In genomic region chr2:180578686-180579085, GRCm38 (mm10) we compare ENCODE assay signal across 9 mouse cellular contexts. TPM values are rescaled to one million over a fixed set of nuclear protein-coding genes. Genes with fewer than 3 reads are reported as not detected.
DNase-seq lines count a peak whose midpoint lies in the region; ATAC-seq and TF ChIP-seq lines count a peak whose summit lies in the region.
"Had no signal": no experiment of that assay in that cellular context is flagged by ENCODE, and none has a peak within 500 bp of the region (broad histone marks: within the 10 kb centered on the region; RNA-seq: fewer than 3 reads in every experiment).

No protein-coding gene starts in this region.

- no peak for TF ChIP-seq EP300 in ES-Bruce4 (IDR thresholded peaks at IDR 0.05; ENCODE audit: insufficient read depth, low read depth, low read length)

- H3K9ac ChIP-seq in intestine, postnatal 0 days (ENCODE audit: low read depth, low read length), result no peak overlapping the region
- no peak overlapping the region for H3K9ac ChIP-seq in intestine, embryonic 16.5 days (ENCODE audit: low read depth, low read length)
- no peak overlapping the region for H3K9ac ChIP-seq in ES-Bruce4 (ENCODE audit: low read depth, poor library complexity, severe bottlenecking)

- DNase-seq in c-Kit-positive CD71-positive TER-119-positive erythroid progenitor cells, embryonic 14.5 days (ENCODE audit: low spot score), result peak; percentile 53
- DNase-seq in frontal cortex, postnatal 36 days (ENCODE audit: low spot score in 2 of 2), result peak; percentile 66 to 74
- DNase-seq in layer of hippocampus, postnatal 10 days (ENCODE audit: low spot score in 2 of 2), result peak; percentile 80 to 84
- peak; percentile 89 for DNase-seq in splenic B cell, adult 2 months (ENCODE audit: low read depth, low spot score)

- TF ChIP-seq CTCF in intestine, postnatal 0 days (IDR thresholded peaks at IDR 0.05; ENCODE audit: low read depth), result peak; percentile 93
- peak; percentile 90 for TF ChIP-seq CTCF in ES-Bruce4 (IDR thresholded peaks at IDR 0.05; ENCODE audit: low read depth, low read length)

- no peak for ATAC-seq in intestine, postnatal 0 days
- ATAC-seq in intestine, embryonic 16.5 days, result no peak
- ATAC-seq in megakaryocyte-erythroid progenitor cell, adult 5-6 weeks (replicated peaks; ENCODE audit: low FRiP score, low TSS enrichment, poor library complexity, severe bottlenecking), result peak; percentile 43; the same call in 1 of the 2 replicates

- H3K27ac ChIP-seq in intestine, postnatal 0 days (ENCODE audit: low read depth, low read length), result no peak overlapping the region
- no peak overlapping the region for H3K27ac ChIP-seq in intestine, embryonic 16.5 days (ENCODE audit: low read length)
- no peak overlapping the region for H3K27ac ChIP-seq in ES-Bruce4 (ENCODE audit: insufficient read depth, low read length)

- 0 out of 2 replicates have a peak, but pooled peaks cover 3% of the 10 kb centered on the region for H3K4me1 ChIP-seq in intestine, postnatal 0 days (replicated peaks; ENCODE audit: control insufficient read depth, insufficient read depth, low read length)
- peaks cover 7% of the 10 kb centered on the region for H3K4me1 ChIP-seq in intestine, embryonic 16.5 days (ENCODE audit: control insufficient read depth, insufficient read depth, low read length)
- no peaks in the 10 kb centered on the region for H3K4me1 ChIP-seq in ES-Bruce4 (ENCODE audit: control insufficient read depth, insufficient read depth, low read length)

- no peak overlapping the region for H3K4me2 ChIP-seq in intestine, postnatal 0 days (replicated peaks; ENCODE audit: low read depth)
- no peak overlapping the region for H3K4me2 ChIP-seq in intestine, embryonic 16.5 days (ENCODE audit: low read depth, low read length)

- TF ChIP-seq POLR2A in ES-Bruce4 (IDR thresholded peaks at IDR 0.05; ENCODE audit: insufficient read depth, low read length), result no peak

- H3K4me3 ChIP-seq in intestine, postnatal 0 days (ENCODE audit: low read depth, low read length), result no peak overlapping the region
- H3K4me3 ChIP-seq in intestine, embryonic 16.5 days (ENCODE audit: low read length), result no peak overlapping the region
- H3K4me3 ChIP-seq in ES-Bruce4 (ENCODE audit: low read depth, low read length), result no peak overlapping the region
- H3K4me3 ChIP-seq: erythroblast, embryonic 14.5 days had no signal

- no peaks in the 10 kb centered on the region for H3K36me3 ChIP-seq in intestine, postnatal 0 days (ENCODE audit: control insufficient read depth, insufficient read depth)
- H3K36me3 ChIP-seq in intestine, embryonic 16.5 days (ENCODE audit: control insufficient read depth, insufficient read depth, low read length), result no peaks in the 10 kb centered on the region
- H3K36me3 ChIP-seq in ES-Bruce4 (ENCODE audit: control insufficient read depth, insufficient read depth, low read length, poor library complexity, severe bottlenecking), result no peaks in the 10 kb centered on the region
- H3K36me3 ChIP-seq in splenic B cell, adult 2 months (ENCODE audit: control insufficient read depth, insufficient read depth, low read length, poor library complexity, severe bottlenecking), result no peaks in the 10 kb centered on the region

- H3K9me3 ChIP-seq in intestine, postnatal 0 days (ENCODE audit: control insufficient read depth), result no peaks in the 10 kb centered on the region
- no peaks in the 10 kb centered on the region for H3K9me3 ChIP-seq in intestine, embryonic 16.5 days (ENCODE audit: control insufficient read depth, low read length)
- H3K9me3 ChIP-seq in ES-Bruce4 (replicated peaks; ENCODE audit: control insufficient read depth, insufficient read depth, low read length, poor library complexity, severe bottlenecking), result no peaks in the 10 kb centered on the region

- WGBS in intestine, postnatal 0 days, result 4% methylated on average over 3 of the region's 3 CpGs
- WGBS in intestine, embryonic 16.5 days, result 7% methylated on average over 3 of the region's 3 CpGs

- H3K27me3 ChIP-seq in intestine, postnatal 0 days (replicated peaks; ENCODE audit: control insufficient read depth, insufficient read depth, low read length), result peaks cover 41% of the 10 kb centered on the region
- peaks cover 17% of the 10 kb centered on the region; the same call in 1 of the 2 replicates for H3K27me3 ChIP-seq in intestine, embryonic 16.5 days (replicated peaks; ENCODE audit: control insufficient read depth, insufficient read depth, low read length)
- H3K27me3 ChIP-seq in ES-Bruce4 (ENCODE audit: control insufficient read depth, insufficient read depth, low read length, poor library complexity, severe bottlenecking), result no peaks in the 10 kb centered on the region
- no peaks in the 10 kb centered on the region for H3K27me3 ChIP-seq in splenic B cell, adult 2 months (ENCODE audit: control insufficient read depth, insufficient read depth, low read length, poor library complexity, severe bottlenecking)

RNA-seq across cellular contexts. Expression of gene Mrgbp, which starts 2.4 kb away (rescaled TPM):
- polyA plus RNA-seq in intestine, postnatal 0 days (2015; fragmentation: Nextera tagmentation; extraction: Ambion mirVana), result 10.7 and 10.8 TPM in 2 replicates
- polyA plus RNA-seq in intestine, embryonic 16.5 days (2015; fragmentation: Nextera tagmentation; extraction: Ambion mirVana), result 19.0 and 20.9 TPM in 2 replicates
- 20.3 and 22.3 TPM in 2 replicates for polyA plus RNA-seq in ES-Bruce4 (2011; ENCODE audit: insufficient read depth, insufficient read length, low read depth, missing spikeins)
- 10 to 100 TPM; 21.1 to 27.7 TPM for total RNA-seq in layer of hippocampus, postnatal 10 days (2021)
- total RNA-seq in megakaryocyte-erythroid progenitor cell, adult 5-6 weeks (2014; fragmentation: Nextera tagmentation), result 32.0 and 43.3 TPM in 2 replicates
- 37.5 and 39.7 TPM in 2 replicates for total RNA-seq in megakaryocyte-erythroid progenitor cell, adult 5-6 weeks (2017)

RNA-seq across cellular contexts. Expression of gene Ogfr, which starts 10.4 kb away (rescaled TPM):
- polyA plus RNA-seq in intestine, postnatal 0 days (2015; fragmentation: Nextera tagmentation; extraction: Ambion mirVana), result 32.5 and 34.4 TPM in 2 replicates
- polyA plus RNA-seq in intestine, embryonic 16.5 days (2015; fragmentation: Nextera tagmentation; extraction: Ambion mirVana), result 36.6 and 37.5 TPM in 2 replicates
- polyA plus RNA-seq in ES-Bruce4 (2011; ENCODE audit: insufficient read depth, insufficient read length, low read depth, missing spikeins), result 47.3 and 56.6 TPM in 2 replicates
- total RNA-seq in layer of hippocampus, postnatal 10 days (2021), result 10 to 100 TPM; 74.6 to 76.7 TPM
- total RNA-seq in megakaryocyte-erythroid progenitor cell, adult 5-6 weeks (2014; fragmentation: Nextera tagmentation), result 24.8 and 37.6 TPM in 2 replicates
- total RNA-seq in megakaryocyte-erythroid progenitor cell, adult 5-6 weeks (2017), result 32.0 and 42.5 TPM in 2 replicates

RNA-seq across cellular contexts. Expression of gene Col9a3, which starts 18.9 kb away (rescaled TPM):
- polyA plus RNA-seq in intestine, postnatal 0 days (2015; fragmentation: Nextera tagmentation; extraction: Ambion mirVana), result 1.1 and 1.3 TPM in 2 replicates
- polyA plus RNA-seq in intestine, embryonic 16.5 days (2015; fragmentation: Nextera tagmentation; extraction: Ambion mirVana), result 4.1 and 6.2 TPM in 2 replicates
- 1.9 and 3.7 TPM in 2 replicates for polyA plus RNA-seq in ES-Bruce4 (2011; ENCODE audit: insufficient read depth, insufficient read length, low read depth, missing spikeins)
- total RNA-seq in layer of hippocampus, postnatal 10 days (2021), result 10 to 100 TPM; 26.4 to 39.4 TPM
- 1.5 and 1.7 TPM in 2 replicates for total RNA-seq in megakaryocyte-erythroid progenitor cell, adult 5-6 weeks (2014; fragmentation: Nextera tagmentation)
- total RNA-seq in megakaryocyte-erythroid progenitor cell, adult 5-6 weeks (2017), result 2.1 TPM in 1 of 2 replicates, not detected in the other
